Mouse (Mus musculus) spleen, adult 12 weeks (tissue): ENCODE results near the gene Cib3.
A peak's percentile ranks its signal among the peaks of the same experiment; 100 is the strongest.

Experiments
- DNase-seq: peaks from one replicate; pipeline ENCODE4 v3.0.0; 2022; ENCODE audit warnings: low spot score

Cib3 gene

GRCm38 (mm10) chr8:72210710-72211109 is 1.9 kb downstream of the Cib3 start:
- no peak for DNase-seq

GRCm38 (mm10) chr8:72210222-72210621 is 2.4 kb downstream of the Cib3 start:
- no peak for DNase-seq

GRCm38 (mm10) chr8:72208582-72208981 is 4.1 kb downstream of the Cib3 start:
- no peak for DNase-seq

GRCm38 (mm10) chr8:72197997-72198396 is 14.6 kb downstream of the Cib3 start:
- DNase-seq, result no peak

GRCm38 (mm10) chr8:72192065-72192464 is 20.6 kb downstream of the Cib3 start:
- DNase-seq, result no peak

GRCm38 (mm10) chr8:72190215-72190539 is 22.5 kb downstream of the Cib3 start:
- DNase-seq, result no peak

GRCm38 (mm10) chr8:72189417-72190214 is 23.0 kb downstream of the Cib3 start, which contains the start of gene Hsh2d:
Gene Hsh2d, plus strand, starts transcription at chr8:72189638.
- DNase-seq, result peak; percentile 51

- no peak for DNase-seq
Measured at GRCm38 (mm10) chr8:72187793-72188331, 24.8 kb downstream of the Cib3 start.

- no peak for DNase-seq
Measured at GRCm38 (mm10) chr8:72183554-72184202, 29.0 kb downstream of the Cib3 start.

- no peak for DNase-seq
Measured at GRCm38 (mm10) chr8:72177346-72177925, 35.2 kb downstream of the Cib3 start.

GRCm38 (mm10) chr8:72169681-72170249 is 42.9 kb downstream of the Cib3 start:
- DNase-seq, result no peak

GRCm38 (mm10) chr8:72169098-72169668 is 43.5 kb downstream of the Cib3 start:
- DNase-seq, result peak; percentile 45

- DNase-seq, result no peak
Measured at GRCm38 (mm10) chr8:72162821-72163220, 49.8 kb downstream of the Cib3 start.

GRCm38 (mm10) chr8:72160707-72161697 is 51.6 kb downstream of the Cib3 start, which contains the start of gene Rab8a:
Gene Rab8a, plus strand, starts transcription at chr8:72161200.
- peak; percentile 99 for DNase-seq

- no peak for DNase-seq
Measured at GRCm38 (mm10) chr8:72160007-72160406, 52.6 kb downstream of the Cib3 start.

- no peak for DNase-seq
Measured at GRCm38 (mm10) chr8:72158726-72159125, 53.9 kb downstream of the Cib3 start.

GRCm38 (mm10) chr8:72158096-72158495 is 54.5 kb downstream of the Cib3 start:
- no peak for DNase-seq
